Mouse (Mus musculus): ENCODE results near the gene Cox19. TPM values are rescaled to one million over a fixed set of nuclear protein-coding genes. Genes with fewer than 3 reads are reported as not detected.

Cox19 gene
- total RNA-seq, 2 experiments from 2014 or later = 74.4 to 86.5 TPM

DNA sequence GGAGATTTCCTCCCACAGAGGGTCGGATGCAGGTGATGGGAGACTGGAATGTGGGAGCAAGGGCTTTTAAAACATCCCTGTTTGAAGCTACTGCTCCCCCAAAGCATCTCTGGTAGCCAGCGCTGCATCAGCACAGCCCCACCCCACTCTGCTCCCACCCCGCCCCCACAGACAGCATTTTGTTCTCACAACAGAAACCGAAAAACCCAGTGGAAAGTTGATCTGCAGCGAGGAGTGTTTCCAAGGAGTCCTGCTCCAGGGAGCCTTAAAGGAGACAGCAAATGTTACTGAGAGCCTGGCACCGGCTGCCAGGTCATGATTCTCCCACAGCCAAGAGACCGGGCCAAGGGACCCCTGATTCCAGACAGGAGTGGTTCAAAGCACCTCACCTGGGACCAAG is 20.5 kb downstream of the Cox19 start:
- DNase-seq = no peak

DNA sequence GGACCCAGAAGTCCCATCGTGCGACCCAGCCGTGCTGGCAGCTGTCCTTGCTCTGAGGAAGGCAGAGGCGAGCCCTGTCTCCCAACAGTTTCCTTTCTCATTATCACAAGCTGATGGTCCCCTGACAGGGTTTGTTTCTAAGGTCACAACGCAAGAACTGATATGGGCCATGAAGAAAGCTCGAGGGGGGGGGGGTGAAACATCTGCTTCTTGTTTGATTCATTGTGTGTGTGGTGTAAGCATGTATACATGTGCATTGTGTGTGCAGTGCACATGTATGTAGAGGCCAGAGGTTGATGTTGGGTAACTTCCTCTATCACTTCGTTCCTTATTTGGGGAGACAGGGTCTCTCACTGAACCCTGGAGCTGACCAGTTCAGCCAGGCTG is 23.6 kb downstream of the Cox19 start:
- DNase-seq = no peak

DNA sequence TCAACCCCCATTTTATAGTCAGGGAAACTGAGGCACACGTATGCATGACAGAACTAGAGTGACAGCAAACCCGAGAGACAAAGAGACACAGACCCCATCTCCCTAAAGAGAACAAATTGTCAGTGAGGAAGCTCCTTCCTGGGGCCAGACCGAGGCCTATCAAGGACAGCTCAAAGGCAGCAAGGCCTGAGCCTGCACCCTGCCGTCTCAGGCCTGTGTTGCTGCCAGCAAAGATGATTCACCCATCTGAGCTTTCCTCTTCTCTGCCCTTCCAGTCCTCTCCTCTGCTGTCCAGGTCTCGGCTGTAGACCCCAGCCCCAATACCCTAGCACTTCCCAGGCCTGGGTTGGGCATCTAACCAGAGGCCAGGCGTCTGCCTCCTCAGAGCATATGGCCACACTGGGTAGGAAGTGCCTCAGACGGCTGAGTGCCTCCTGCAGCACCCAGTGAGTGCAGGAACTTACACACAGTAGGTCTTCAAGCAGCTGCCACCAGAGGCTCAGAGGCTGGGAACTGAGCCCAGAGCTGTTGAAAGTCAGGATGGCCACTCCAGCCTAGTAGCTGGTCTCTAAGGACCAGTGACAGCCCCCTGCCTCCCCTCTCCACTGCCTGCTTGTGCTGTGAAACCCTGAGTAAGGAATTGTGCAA is 24.1 kb downstream of the Cox19 start:
- DNase-seq = no peak

DNA sequence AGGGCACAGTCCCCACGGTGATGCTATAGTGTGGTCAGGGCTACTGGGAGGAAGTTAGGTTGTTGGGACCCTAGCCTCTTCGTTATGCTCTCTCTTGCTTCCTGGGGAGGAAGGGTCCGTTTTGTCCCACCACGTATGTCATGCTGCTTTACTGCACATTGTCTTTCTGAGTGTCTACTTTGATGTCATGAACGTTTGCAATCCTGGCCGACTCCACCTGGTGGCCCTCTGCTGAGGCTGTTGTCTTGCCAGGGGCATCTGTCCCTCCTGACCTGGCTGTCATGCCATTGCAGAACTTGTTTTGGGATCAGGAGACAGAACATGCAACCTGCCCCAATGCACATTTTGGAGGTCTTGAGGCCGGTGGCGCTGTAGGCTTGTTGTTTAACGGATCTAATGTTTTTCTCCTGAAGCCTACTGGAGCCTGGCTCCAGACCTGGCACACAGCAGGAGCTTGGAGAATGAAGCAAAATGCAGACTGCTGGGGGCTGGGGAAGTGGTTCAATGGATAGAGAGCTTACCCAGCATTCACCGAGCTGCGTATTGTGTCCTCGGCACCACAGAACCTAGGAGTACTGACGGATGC is 25.0 kb downstream of the Cox19 start:
- no peak for DNase-seq

DNA sequence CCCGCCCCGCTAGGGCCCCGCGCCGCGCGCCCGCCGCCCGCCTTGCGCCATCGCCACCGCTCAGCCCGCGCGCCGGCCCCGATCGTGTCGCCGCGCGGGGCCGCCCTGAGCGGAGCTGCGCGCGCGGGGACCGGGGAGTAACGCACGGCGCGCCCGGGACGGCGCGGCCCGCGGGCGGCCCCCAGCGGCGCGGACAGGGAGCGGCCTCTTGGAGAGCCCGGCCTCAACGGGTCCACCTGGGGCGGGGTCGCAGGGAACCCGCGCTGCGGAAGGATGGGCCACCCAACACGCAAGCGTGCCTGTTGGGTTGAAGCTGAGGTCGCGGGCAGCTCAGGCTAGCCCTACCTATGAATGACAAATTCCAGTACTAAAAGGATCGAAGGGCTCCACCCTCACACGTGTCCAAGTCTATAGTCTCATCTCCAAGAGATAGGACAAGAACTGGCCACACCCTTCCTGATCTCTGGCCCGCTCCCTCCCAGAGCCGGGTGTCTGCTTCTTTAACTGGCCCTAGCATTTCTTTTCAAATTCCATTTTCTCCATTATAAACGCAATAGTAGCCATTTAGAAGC is 25.7 kb downstream of the Cox19 start, which contains the start of gene Adap1:
Adap1 (minus strand) TSS at position 228 of the 572 bp plus-strand sequence.
- DNase-seq = peak; percentile 29

DNA sequence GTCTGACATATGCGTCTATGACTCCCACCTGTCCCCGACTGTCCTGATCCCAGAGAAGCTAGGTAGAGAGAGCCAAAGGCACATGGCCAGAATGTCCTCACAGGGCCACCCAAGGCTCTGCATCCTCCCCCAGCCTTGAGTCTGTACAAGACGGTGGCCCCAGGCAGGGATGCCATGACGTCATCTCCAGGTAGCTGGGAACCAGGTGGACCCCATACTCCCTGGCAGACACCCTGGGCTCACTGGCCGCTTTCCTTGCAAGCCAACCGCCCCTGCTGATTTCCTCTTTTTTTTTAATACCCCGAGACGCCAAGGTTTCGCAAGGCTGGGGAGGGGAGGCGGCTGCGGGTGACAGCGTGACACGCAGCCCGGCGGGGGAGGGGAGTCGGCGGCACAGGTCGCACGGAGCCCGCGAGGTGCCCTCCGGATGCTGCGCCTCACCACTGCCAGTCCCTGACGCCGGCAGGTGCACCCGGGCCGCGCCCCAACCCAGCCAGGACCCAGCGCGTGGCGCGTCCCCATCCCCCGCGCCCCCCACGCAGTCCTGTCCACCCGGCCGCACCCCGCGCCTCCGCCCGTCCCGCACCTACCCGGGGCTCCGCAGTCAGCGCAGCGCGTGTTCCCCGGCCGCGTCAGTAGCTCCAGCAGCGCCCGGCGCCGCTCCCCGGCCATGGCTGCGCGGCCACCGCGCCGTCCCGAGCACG is 26.4 kb downstream of the Cox19 start:
- DNase-seq = peak; percentile 26

DNA sequence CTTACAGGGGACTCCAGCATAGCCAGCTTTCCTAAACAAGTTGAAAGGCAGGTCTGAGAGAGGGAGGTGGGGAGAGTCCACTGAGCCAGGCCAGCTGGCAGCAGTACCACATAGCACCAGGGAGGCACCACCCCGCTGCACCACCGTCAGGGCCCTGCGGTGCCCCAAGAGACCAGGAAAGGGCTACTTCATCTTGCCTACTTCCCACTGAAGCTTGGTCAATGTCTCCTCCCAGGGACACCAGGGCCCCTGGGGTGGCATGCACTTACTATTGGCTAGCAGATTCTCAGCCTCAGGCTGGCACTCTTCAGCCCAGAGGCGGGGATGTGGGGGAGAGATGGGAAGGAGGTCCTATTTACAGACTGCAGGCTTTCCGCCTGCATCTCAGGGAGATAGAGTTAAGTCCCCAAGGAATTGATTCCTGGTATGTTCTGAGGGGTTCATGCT is 27.1 kb downstream of the Cox19 start:
- DNase-seq = no peak

DNA sequence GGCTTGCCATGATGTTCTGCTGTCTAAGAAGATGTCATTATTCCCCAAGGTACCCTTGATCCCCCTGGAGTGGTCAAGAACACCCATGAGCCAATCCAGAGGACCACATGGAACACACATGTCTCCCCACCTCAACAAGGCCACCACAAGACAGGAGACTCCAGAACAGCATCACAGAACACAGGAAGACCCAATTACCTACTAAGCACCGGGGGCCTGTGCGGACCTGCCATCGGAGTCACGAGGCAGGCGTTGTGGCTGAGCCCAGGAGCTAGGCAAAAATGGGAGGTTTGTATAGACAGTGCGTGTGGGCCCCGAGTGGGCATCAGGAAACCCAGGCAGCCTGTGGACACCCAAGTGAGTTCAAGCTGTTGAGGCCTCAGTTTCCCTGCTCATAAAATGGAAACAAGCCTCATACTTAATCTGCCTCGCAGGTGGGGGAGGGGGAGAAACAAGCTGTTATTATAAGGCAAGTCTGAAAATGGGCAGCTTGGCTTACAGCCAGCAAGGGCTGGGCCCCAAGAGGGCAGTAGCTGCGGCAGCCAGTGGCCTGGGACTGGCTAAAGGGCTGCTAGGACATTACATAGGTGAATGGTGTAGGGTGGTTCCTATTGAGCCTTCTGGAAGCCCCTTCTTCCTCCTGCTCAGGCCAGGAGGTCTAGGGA is 27.8 kb downstream of the Cox19 start:
- DNase-seq = no peak

DNA sequence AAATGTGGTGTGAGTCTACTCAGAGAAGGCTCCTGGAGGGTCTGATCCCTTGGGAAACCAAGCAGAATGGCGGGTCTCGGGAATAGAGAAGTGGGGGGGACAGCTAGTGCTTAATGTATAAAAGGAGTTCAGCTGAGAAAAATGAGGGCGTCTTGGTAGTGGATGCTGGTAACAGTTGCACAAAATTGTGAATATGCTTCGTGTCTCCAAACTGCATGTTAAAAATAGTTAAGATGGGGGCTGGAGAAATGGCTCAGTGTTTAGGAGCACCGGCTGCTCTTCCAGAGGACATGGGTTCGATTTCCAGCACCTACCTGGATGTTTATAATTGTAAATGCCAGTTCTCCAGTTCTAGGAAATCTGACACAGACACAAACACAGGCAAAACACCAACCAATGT is 29.9 kb downstream of the Cox19 start:
- no peak for DNase-seq

DNA sequence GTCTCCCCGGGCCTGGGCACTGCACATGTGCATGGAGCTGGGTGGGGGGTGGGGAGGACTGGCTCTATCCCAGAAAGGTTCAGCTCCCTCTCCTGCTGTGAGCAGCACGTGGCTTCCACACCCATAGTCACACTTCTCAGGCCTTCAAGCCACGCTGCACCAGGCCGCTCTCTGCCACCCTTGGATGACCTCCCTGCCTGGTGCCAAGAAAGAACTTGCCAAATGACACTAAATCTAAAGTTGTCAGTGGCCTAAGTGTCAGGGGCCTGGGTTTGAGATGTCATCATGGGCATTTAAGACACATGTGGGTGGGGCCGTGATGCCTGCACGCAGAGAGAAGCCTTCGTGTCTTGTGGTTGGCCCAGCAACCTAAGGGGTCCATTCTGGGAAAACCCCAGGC is 30.8 kb downstream of the Cox19 start:
- DNase-seq = no peak

DNA sequence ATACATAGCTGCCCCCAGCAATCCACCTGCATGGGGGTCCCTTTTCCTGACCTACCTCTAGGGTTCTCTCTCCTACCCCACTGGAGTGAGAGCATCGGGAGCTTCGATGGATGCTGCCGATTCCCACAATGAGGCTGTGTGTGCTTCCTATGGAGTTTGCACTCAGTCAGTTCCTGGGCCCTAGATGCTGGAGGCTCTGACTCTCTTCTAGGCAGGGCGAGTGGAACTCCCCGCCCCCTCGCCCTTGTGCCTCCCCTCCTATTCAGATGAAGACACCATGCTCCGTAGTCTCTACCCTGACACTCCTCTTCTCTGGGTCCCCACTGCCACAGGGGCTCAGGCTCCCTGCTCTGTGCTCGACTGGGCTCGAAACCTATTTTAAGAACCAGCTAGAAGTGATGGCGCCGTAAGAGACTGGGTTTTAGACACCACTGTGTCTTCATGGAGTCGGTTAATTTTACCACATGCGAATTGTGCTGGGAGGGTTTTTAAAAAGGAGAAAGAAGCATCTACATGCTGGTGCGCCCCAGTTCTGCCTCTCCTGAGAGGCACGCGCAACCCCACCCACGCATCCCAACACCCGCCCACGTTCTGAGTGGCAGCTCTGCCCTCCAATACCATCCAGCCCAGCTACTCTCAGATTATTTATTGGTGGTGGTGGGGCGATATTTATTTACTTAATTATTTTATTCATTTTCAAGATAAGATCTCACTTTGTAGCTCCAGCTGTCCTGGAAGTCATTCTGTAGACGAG is 33.3 kb downstream of the Cox19 start:
- no peak for DNase-seq

DNA sequence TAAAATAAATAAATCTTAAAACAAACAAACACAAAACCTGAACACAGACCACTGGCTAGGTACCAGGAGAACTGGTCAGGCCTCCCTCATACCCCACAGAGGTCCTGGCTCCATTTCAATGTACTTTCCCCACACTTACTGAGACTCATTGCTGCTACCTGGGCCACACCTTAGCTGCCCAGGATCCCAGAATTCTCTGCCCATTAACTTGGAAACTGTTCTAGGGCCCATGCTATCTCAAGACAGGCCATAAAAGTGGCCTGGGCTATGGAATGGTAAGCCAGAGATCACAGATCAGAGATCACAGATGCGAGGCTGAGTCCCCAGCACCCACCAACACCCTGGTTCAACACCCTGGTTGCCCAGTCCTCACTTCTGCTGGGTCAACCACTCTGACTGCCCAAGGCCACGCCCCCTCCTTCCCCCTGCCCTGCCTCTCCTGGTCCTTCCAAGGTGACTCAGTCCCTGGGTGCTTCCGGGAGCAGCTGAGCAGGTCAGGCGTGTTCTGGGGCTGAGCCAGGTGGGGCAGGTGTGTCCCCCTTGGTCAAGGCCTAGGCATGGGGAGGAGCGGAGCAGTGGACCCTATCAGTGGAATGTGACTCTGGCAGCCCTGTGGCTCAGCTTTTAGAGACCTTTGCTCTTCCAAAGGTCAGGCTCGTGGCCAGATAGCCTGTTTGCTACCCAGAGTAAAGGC is 34.1 kb downstream of the Cox19 start:
- no peak for DNase-seq

DNA sequence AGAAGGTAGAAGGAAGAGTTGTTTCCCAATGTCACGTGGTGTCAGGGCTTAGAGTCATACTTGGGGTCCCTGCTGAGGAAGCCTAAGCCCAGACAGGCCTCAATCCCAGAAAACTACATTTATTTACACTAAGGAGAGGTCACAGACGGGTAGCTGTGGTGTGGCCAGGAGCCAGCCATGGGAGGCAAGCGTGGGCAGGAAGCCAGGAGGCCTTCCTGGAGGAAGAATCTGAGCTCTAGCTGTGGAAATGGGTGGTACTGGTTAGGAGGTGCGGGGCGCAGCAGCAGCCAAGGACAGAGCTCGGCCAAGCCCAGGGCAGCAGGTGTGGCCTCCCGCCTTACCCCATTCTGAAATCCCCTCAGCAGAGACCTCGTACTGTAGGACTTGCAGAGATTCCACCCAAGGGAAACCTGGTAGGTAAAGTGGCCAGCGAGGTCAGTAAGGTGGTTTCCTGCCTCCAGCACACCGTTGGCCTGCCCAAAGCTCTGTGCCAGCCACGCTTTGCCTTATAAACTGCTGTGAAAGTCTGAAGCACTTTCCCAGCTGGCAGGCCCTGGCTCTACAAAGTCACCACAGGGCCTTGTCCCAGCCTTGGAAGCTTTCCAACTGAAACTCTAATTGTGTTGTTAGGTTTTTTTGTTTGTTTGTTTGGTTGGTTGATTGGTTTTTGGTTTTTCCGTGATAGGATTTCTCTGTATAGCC is 36.1 kb downstream of the Cox19 start:
- no peak for DNase-seq

DNA sequence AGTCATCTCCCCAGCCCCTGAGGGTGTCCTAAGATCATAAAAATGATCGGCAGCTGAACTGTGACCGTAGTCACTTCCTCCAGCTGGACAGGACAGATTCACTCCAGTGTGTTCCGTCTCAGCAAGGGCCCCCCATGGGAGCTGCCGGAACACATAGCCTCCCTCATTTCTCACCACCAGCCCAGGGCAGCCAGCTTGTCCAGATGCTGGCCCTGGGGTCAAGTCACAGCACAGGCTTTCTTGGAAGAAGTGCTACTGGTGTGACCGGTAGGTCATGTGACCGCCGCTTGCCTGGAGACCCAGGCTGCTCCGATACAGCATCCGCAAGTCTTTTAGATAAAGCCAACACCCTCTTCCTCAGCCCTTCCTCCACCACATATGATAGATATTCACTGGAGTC is 37.7 kb downstream of the Cox19 start:
- DNase-seq = no peak

DNA sequence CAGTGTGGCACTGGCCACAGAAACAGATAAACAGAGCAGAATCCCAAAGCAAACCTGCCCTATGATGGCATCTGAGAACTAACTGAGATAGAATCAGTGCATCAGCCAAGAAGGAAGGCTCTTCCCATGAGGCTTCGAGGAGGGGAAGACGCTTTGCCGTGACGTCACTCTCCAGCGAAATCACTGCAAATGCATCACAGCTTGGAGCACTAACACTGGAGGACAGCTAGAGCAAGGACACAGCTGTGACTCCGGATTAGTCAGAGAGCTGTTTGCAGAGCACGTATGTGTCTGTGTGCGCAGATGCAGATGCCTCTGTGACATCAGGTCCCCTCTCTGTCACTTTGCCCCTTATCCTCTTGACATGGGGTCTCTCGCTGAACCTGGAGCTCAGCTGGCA is 39.4 kb downstream of the Cox19 start:
- DNase-seq = no peak

DNA sequence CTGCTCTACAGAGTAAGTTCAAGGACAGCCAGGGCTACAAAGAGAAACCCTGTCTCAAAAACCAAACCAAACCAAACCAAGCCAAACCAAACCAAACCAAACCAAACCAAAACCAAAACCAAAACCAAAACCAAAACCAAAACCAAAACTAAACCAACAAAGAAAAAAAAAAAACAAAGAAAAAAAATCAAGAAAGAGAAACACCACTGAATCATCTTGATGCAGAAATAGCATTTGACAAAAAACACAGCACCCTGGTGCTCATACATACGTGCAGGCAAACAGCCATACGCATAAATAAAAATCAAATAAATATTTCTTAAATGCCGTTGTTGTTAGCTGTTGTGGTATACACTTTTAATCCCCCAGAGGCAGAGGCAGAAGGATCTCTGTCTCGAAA is 40.7 kb downstream of the Cox19 start:
- no peak for DNase-seq

DNA sequence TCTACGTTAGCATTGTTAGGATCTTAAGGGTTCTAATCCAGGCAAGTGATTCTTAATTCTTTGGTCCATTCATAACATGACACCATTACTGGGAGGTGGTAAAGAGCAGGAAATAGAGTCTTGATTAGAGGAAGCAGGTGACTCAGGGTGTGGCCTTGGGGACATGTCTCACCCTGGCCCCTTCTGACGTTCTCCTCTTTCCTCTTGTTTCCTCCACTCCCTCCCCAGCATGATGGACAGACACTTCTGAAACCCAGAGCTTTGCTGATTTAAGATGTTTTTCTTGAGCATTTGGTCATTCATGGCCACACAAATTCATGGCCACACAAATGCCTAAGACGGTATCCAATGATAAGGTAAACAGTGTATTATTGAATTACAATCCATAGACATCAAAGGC is 41.3 kb downstream of the Cox19 start:
- DNase-seq = no peak

DNA sequence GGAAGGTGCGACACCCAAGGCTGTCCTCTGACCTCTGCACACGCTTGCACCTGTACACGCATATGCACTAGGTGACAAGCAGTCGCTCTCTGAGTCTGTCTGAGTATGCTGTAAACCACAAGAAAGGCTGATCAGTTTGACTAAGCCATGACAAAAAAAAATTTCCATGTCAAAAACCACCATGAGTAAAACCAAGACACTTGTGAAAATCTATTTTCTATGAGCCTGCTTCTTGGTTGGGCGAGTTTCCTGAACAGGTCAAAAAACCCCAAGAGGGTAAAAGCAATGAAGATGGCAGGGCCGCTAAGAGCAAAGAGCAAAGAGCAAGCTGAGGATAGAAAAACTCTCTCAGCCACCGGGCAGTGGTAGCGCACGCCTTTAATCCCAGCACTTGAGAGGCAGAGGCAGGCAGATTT is 47.6 kb downstream of the Cox19 start:
- no peak for DNase-seq

DNA sequence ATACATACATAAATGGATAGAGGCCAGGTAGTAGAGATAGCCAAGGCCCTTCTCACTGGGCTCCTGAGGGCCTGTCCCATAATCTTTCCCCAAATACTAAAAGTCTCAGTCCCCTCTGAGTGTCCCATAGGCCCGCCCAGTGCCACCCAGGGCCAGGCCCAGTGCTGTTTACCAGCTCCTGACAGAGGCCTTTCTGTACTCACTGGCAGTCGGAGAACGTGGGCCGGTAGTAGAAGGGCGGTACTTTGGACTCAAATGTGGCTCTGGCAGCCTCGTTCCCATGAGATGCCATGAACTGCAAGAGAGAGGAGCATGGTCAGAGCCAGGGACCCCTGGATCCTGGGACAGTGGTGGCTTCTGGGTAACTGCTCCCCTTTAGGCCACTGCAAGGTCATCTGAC is 49.1 kb downstream of the Cox19 start:
- DNase-seq = no peak

DNA sequence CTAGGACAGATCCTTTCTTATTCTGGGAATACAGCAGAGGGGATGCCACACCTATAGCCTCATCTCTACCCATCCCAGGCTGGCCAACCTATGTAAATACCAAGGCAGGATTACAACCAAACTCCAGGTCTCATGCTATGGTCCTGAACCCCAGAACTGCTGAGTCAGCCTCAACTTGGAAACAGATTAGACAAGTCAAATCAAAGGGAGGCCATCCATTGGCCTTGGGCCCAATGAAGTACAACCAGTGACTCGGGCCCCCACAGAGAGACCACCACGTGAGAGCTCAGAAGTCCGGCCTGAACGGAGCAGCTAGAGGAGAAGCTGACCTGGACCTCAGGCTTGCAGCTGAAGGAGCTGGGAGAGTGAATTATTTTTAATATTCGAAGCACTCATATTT is 53.5 kb downstream of the Cox19 start:
- DNase-seq = no peak

DNA sequence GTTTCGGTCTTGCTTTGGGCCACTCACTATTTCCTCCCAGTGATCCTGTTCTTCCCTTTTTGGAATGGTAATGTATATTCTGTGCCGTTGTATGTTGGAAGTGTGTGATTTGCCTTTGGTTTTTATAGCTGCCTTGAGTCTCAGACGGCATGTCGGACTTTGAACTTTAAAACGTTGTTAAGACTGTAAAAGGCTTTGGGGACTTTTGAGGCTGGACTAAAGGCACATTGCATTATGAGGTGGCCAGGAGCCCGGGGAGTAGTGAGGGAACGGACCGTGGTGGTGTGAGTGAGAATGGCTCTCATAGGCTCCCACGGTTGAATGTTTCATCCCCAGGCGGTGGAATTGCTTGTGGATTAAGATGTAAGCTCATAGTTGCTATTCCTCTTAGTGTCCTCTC is 54.1 kb downstream of the Cox19 start:
- DNase-seq = no peak
